Mouse (Mus musculus): Measurements from ENCODE around the gene Mgme1. TPM values are rescaled to one million over a fixed set of nuclear protein-coding genes. Genes with fewer than 3 reads are reported as not detected.
A peak's percentile ranks its signal among the peaks of the same experiment; 100 is the strongest.

Gene Mgme1
- polyA plus RNA-seq, 1 experiment from 2014 or later = 12.5 TPM

DNA sequence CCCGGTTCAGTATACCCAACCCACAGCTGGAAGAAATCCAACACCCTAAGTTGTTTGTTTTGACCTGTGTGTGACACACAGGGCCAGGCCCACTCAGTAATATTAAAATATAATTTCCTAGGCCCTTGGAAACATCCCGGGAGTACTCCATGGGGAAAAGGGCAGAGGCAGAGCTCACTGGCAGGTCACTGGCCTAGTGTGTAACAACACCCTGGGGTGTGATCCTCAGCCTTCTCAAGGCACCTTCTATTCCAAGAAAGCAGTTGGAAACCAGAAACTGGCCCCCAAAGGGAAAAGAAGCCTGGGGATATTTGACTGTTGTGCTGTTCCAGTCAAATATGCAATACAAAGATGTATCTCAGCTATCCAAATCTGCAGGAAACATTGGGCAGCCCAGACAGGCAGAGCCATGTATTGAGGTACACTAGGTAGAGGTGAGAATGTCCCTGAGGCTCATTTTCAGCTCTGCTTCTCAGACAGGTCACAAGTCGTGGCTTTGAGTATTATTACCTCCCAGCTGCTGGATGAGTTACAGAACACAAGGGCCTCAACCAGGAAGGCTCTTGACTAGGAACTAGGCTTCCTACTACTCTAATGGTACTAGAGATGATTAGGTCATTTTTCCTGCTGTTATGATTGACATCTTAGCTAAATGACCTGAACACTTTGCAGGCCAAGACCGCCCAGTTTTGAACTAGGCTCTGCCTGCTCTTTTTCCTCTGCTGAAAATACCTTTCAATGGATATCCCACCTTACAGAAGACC lies 21.7 kb upstream of the Mgme1 start:
- WGBS = 36% methylated on average over 4 of the region's 4 CpGs
- ATAC-seq (no peak), DNase-seq (ENCODE audit: low spot score) (no peak)
- Histone ChIP-seq H3K9ac (ENCODE audit: low read length) (no peak overlapping the region), H3K27me3 (replicated peaks; ENCODE audit: control insufficient read depth, insufficient read depth, low read length) (no peaks in the 10 kb centered on the region), H3K4me2 (ENCODE audit: low read length) (no peak overlapping the region), H3K4me3 (ENCODE audit: low read depth, low read length) (no peak overlapping the region), H3K9me3 (replicated peaks; ENCODE audit: control insufficient read depth, low read length) (no peaks in the 10 kb centered on the region), H3K27ac (ENCODE audit: low read depth, low read length) (no peak overlapping the region), H3K4me1 (ENCODE audit: control insufficient read depth, insufficient read depth, low read length) (no peaks in the 10 kb centered on the region), H3K36me3 (ENCODE audit: control insufficient read depth, insufficient read depth, low read length) (peaks cover 52% of the 10 kb centered on the region)

DNA sequence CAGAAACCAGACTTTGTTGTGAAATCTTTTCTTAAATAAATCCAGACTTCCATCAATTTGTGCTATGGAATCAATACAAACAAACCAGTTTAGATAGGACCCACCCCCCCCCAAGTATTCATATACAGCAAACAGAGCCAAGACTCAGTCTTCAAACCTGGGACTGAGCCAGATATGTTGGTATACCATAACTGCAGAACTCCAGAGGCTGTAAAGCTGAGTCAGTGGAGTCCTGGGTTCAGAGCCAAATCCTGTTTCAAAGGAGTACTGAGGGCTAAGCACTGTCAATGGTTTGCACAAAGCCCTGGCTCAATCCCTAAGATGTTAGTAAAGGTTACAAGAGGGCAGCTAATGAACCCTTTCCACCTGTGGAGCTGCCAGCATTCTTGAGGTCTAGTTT lies 20.4 kb upstream of the Mgme1 start:
- Histone ChIP-seq H3K4me3 (ENCODE audit: low read depth, low read length) (no peak overlapping the region), H3K27ac (ENCODE audit: low read depth, low read length) (no peak overlapping the region), H3K36me3 (ENCODE audit: control insufficient read depth, insufficient read depth, low read length) (peaks cover 65% of the 10 kb centered on the region), H3K4me1 (ENCODE audit: control insufficient read depth, insufficient read depth, low read length) (no peaks in the 10 kb centered on the region), H3K9me3 (replicated peaks; ENCODE audit: control insufficient read depth, low read length) (no peaks in the 10 kb centered on the region), H3K27me3 (replicated peaks; ENCODE audit: control insufficient read depth, insufficient read depth, low read length) (no peaks in the 10 kb centered on the region), H3K4me2 (ENCODE audit: low read length) (no peak overlapping the region), H3K9ac (ENCODE audit: low read length) (no peak overlapping the region)
- no peak for ATAC-seq
- no peak for DNase-seq (ENCODE audit: low spot score)

DNA sequence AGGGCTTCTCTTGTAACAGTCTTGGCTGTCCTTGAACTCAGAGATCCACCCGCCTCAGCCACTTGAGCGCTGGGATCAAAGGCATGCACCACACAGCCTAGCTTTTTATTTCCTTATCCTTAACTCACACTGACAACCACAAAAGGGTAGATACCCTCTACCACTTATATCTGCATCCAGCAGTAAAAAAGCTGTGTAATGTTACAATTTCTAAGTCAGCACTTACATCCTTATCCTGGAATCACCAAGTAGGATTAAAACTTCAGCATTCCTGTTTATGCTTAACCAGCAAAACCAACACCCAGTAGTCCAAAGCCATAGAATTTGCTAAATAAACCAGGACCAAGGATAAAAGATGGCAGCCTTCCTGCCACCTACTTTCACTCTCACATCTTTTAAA lies 7.6 kb upstream of the Mgme1 start:
- Histone ChIP-seq H3K27ac (ENCODE audit: low read depth, low read length) (no peak overlapping the region), H3K9me3 (replicated peaks; ENCODE audit: control insufficient read depth, low read length) (no peaks in the 10 kb centered on the region), H3K9ac (ENCODE audit: low read length) (no peak overlapping the region), H3K4me1 (ENCODE audit: control insufficient read depth, insufficient read depth, low read length) (peaks cover 7% of the 10 kb centered on the region; the same call in 1 of the 2 replicates), H3K4me3 (ENCODE audit: low read depth, low read length) (no peak overlapping the region), H3K4me2 (ENCODE audit: low read length) (no peak overlapping the region), H3K27me3 (replicated peaks; ENCODE audit: control insufficient read depth, insufficient read depth, low read length) (no peaks in the 10 kb centered on the region), H3K36me3 (ENCODE audit: control insufficient read depth, insufficient read depth, low read length) (peaks cover 25% of the 10 kb centered on the region)
- DNase-seq (ENCODE audit: low spot score) (no peak), ATAC-seq (no peak)
- 91% methylated on average over 2 of the region's 2 CpGs for WGBS

DNA sequence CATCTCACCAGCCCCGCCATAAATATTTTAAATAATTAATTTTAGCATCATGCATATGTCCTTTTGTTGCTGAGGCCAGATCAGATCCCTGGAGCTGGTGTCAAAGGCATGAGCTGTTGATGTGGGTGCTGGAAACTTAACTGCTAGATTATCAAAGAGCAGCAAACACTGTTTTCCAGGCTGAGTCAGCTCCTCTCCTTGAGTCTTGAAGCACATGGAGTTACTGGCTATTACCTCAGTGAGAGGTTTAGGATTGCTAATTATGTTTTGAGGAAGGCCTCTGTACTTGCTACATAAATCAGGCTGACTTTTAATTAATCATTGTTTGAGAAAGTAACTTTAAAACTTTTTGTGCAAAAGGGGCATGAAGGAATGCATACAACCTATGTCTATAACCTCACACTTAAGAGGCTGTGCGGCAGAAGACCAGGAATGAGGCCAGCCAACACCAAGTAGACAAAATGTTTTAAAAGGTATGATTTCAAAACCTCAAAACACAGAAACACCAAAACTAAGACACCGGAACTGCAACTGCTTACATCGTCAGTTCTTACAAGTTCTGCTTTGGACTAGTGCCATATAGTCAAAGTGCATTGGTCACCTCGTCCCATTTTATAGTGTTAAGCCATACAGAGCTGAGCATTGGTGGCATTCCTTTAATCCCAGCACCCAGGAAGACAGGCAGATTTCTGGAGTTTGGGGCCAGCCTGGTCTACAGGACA lies 5.9 kb upstream of the Mgme1 start:
- H3K4me3 ChIP-seq (ENCODE audit: low read depth, low read length) = no peak overlapping the region
- H3K27me3 ChIP-seq (replicated peaks; ENCODE audit: control insufficient read depth, insufficient read depth, low read length) = no peaks in the 10 kb centered on the region
- no peaks in the 10 kb centered on the region for H3K9me3 ChIP-seq (replicated peaks; ENCODE audit: control insufficient read depth, low read length)
- no peak overlapping the region for H3K9ac ChIP-seq (ENCODE audit: low read length)
- peaks cover 22% of the 10 kb centered on the region for H3K4me1 ChIP-seq (ENCODE audit: control insufficient read depth, insufficient read depth, low read length)
- peaks cover 8% of the 10 kb centered on the region for H3K36me3 ChIP-seq (ENCODE audit: control insufficient read depth, insufficient read depth, low read length)
- DNase-seq (ENCODE audit: low spot score) = no peak
- H3K27ac ChIP-seq (ENCODE audit: low read depth, low read length) = no peak overlapping the region
- H3K4me2 ChIP-seq (ENCODE audit: low read length) = no peak overlapping the region
- 73% methylated on average over 5 of the region's 5 CpGs for WGBS
- ATAC-seq = no peak

DNA sequence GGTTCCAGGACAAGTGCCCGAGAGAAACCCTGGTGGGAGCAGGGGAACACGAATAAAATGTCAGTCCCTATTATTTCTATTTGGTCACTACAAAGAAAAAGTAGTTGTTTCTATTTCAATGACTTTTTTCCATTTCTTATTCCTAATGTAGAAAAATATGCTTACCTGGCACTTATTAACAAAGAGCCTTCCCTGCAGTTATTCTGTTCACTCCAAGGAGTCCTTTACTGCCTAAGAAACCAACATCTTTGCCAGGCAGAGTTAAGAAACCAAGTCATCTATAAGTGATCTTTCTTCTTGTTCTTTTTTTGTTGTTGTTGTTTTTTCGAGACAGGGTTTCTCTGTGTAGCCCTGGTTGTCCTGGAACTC lies 5.4 kb upstream of the Mgme1 start:
- Histone ChIP-seq H3K4me2 (ENCODE audit: low read length) (no peak overlapping the region), H3K4me1 (ENCODE audit: control insufficient read depth, insufficient read depth, low read length) (peaks cover 22% of the 10 kb centered on the region), H3K36me3 (ENCODE audit: control insufficient read depth, insufficient read depth, low read length) (peaks cover 6% of the 10 kb centered on the region), H3K4me3 (ENCODE audit: low read depth, low read length) (no peak overlapping the region), H3K27me3 (replicated peaks; ENCODE audit: control insufficient read depth, insufficient read depth, low read length) (no peaks in the 10 kb centered on the region), H3K27ac (ENCODE audit: low read depth, low read length) (no peak overlapping the region), H3K9ac (ENCODE audit: low read length) (no peak overlapping the region), H3K9me3 (replicated peaks; ENCODE audit: control insufficient read depth, low read length) (no peaks in the 10 kb centered on the region)
- 73% methylated on average over 3 of the region's 3 CpGs for WGBS
- DNase-seq (ENCODE audit: low spot score) = no peak
- ATAC-seq = no peak

DNA sequence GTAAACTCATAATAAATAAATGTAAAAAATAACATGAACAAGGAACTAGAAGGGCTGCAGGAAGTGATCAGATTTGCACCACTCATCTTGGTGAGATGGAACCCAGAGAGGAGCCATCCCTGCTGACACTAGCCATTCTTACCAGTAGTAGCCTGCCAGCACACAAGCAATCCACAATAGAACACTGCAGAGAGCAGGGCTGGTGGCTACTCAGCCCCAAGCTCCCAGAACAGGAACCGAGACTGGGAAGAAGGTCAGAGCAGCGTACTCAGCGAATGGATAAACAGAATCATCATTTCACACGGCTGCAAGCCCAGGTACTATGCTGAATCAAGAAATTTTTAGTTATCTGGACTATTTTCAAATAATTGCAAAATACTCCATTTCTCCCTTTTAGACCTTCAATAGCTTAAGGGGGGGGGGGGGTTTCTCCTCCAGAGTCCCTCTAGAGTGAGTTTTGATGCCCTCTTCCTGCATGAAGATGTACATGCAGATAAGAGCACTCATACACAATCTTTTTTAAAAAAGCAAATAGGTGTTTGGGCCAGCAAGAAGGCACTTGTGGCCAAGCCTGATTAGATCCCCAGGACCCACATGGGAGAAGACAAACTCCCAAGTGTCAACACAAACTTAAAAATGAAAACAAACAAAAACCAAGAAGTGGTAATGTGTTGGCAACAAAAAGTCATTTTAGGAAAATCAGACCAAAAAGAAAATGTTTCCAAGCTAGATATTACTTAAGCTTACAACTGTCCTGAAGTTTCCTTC lies 4.4 kb upstream of the Mgme1 start:
- no peaks in the 10 kb centered on the region for H3K27me3 ChIP-seq (replicated peaks; ENCODE audit: control insufficient read depth, insufficient read depth, low read length)
- WGBS = 57% methylated on average over 4 of the region's 4 CpGs
- no peak overlapping the region for H3K4me3 ChIP-seq (ENCODE audit: low read depth, low read length)
- DNase-seq (ENCODE audit: low spot score) (no peak), ATAC-seq (no peak)
- no peak overlapping the region for H3K9ac ChIP-seq (ENCODE audit: low read length)
- H3K27ac ChIP-seq (ENCODE audit: low read depth, low read length) = no peak overlapping the region
- peaks cover 22% of the 10 kb centered on the region for H3K4me1 ChIP-seq (ENCODE audit: control insufficient read depth, insufficient read depth, low read length)
- H3K9me3 ChIP-seq (replicated peaks; ENCODE audit: control insufficient read depth, low read length) = no peaks in the 10 kb centered on the region
- no peak overlapping the region for H3K4me2 ChIP-seq (ENCODE audit: low read length)
- H3K36me3 ChIP-seq (ENCODE audit: control insufficient read depth, insufficient read depth, low read length) = no peaks in the 10 kb centered on the region

DNA sequence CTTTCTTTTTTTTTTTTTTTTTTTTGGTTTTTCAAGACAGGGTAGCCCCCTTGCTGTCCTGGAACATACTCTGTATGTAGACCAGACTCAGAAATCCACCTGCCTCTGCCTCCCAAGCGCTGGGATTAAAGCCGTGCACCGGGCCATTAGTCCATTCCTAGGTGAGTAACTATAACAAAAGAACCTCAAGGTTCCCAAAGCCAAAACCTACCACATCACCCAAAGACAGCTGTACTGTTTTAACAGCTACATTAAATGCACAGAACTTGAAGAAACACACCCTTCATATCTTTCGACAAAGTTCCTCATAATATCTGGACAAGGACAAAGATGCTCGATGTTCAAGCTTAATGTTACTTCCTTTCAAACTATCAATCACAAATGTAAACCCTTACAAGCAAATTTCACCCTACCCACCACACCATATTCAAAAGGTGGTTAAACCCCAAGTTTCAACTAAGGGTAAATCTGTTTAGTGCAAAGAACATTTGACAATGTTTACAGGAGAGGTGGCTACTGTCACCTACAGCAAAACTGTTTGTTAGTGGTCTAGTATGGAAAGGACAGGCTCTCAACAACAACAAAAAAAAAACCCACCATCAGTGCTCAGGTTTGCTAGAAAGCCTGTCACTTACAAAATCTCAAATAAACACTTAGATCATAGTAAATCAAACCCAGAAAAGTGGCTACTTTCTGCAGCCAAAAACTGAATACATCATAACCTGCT lies 3.3 kb upstream of the Mgme1 start:
- ATAC-seq = no peak
- peaks cover 22% of the 10 kb centered on the region for H3K4me1 ChIP-seq (ENCODE audit: control insufficient read depth, insufficient read depth, low read length)
- no peak overlapping the region for H3K4me2 ChIP-seq (ENCODE audit: low read length)
- H3K4me3 ChIP-seq (ENCODE audit: low read depth, low read length) = no peak overlapping the region
- H3K9ac ChIP-seq (ENCODE audit: low read length) = no peak overlapping the region
- no peak overlapping the region for H3K27ac ChIP-seq (ENCODE audit: low read depth, low read length)
- no peaks in the 10 kb centered on the region for H3K9me3 ChIP-seq (replicated peaks; ENCODE audit: control insufficient read depth, low read length)
- H3K27me3 ChIP-seq (replicated peaks; ENCODE audit: control insufficient read depth, insufficient read depth, low read length) = no peaks in the 10 kb centered on the region
- H3K36me3 ChIP-seq (ENCODE audit: control insufficient read depth, insufficient read depth, low read length) = no peaks in the 10 kb centered on the region
- no peak for DNase-seq (ENCODE audit: low spot score)
- WGBS = 50% methylated on average over 5 of the region's 5 CpGs

DNA sequence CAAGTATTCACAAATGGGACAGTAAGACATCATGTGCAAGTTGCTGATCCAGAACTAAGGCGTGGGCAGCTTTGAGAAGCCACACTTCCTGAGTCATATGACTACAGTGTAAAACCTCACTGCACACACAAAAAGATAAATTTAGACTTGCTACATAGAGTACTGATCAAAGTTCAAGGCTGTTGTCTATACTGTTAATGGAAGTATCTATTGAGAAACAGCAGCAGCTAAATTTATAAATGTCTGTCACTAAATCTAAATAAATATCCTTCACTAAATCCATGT lies 2.8 kb upstream of the Mgme1 start:
- no peak overlapping the region for H3K27ac ChIP-seq (ENCODE audit: low read depth, low read length)
- no peak overlapping the region for H3K9ac ChIP-seq (ENCODE audit: low read length)
- DNase-seq (ENCODE audit: low spot score) (no peak), ATAC-seq (no peak)
- H3K4me3 ChIP-seq (ENCODE audit: low read depth, low read length) = no peak overlapping the region
- WGBS = 48% methylated on average over 1 of the region's 1 CpGs
- 0 out of 2 replicates have a peak overlapping the region, but pooled peaks have one; percentile 77 for H3K4me2 ChIP-seq (ENCODE audit: low read length)
- H3K4me1 ChIP-seq (ENCODE audit: control insufficient read depth, insufficient read depth, low read length) = peaks cover 22% of the 10 kb centered on the region
- no peaks in the 10 kb centered on the region for H3K36me3 ChIP-seq (ENCODE audit: control insufficient read depth, insufficient read depth, low read length)
- H3K27me3 ChIP-seq (replicated peaks; ENCODE audit: control insufficient read depth, insufficient read depth, low read length) = no peaks in the 10 kb centered on the region
- no peaks in the 10 kb centered on the region for H3K9me3 ChIP-seq (replicated peaks; ENCODE audit: control insufficient read depth, low read length)
